Mouse (Mus musculus) hindbrain, postnatal 0 days (tissue): ENCODE measurements around the gene Rpn2. TPM values are rescaled to one million over a fixed set of nuclear protein-coding genes. Genes with fewer than 3 reads are reported as not detected.
A peak's percentile ranks its signal among the peaks of the same experiment; 100 is the strongest.

Source experiments
- ATAC-seq: fragments of 200-750 bp; cut with Nextera tagmentation; 2 replicates; pipeline ENCODE4 v1.8.0; 2017; ENCODE audit warnings: mild to moderate bottlenecking, moderate TSS enrichment, moderate library complexity
- DNase-seq: peaks from one replicate; pipeline ENCODE4 v3.0.0-alpha.2; 2015; ENCODE audit warnings: low spot score
- H3K27ac ChIP-seq: fragments of 300-500 bp; sonication (generic); 2 replicates; pipeline ENCODE4 v1.5.1; 2014; ENCODE audit warnings: mild to moderate bottlenecking
- H3K27me3 ChIP-seq: fragments of 300-500 bp; sonication (generic); 2 replicates; pipeline ENCODE4 v1.6.1; 2014; ENCODE audit warnings: low read length, mixed read lengths; ENCODE audit not compliant: insufficient read depth
- H3K36me3 ChIP-seq: fragments of 300-500 bp; sonication (generic); 2 replicates; pipeline ENCODE4 v1.6.1; 2014; ENCODE audit warnings: low read length, mixed read lengths; ENCODE audit not compliant: insufficient read depth
- H3K4me1 ChIP-seq: fragments of 300-500 bp; sonication (generic); 2 replicates; pipeline ENCODE4 v1.6.1; 2014; ENCODE audit warnings: antibody characterized with exemption, low read length, mixed read lengths; ENCODE audit not compliant: insufficient read depth
- H3K4me2 ChIP-seq: fragments of 300-500 bp; sonication (generic); 2 replicates; pipeline ENCODE4 v1.6.1; 2014; ENCODE audit warnings: low read depth, mild to moderate bottlenecking, low read length, moderate library complexity, mixed read lengths
- H3K4me3 ChIP-seq: fragments of 300-500 bp; sonication (generic); 2 replicates; pipeline ENCODE4 v1.5.1; 2014; ENCODE audit warnings: low read length
- H3K9ac ChIP-seq: fragments of 300-500 bp; sonication (generic); replicated peaks from 2 replicates; pipeline ENCODE4 v1.6.1; 2014; ENCODE audit warnings: mild to moderate bottlenecking, low read length, moderate library complexity, mixed read lengths
- H3K9me3 ChIP-seq: fragments of 300-500 bp; sonication (generic); 2 replicates; pipeline ENCODE4 v1.6.1; 2016; ENCODE audit warnings: low read length, mixed read lengths
- CTCF ChIP-seq: IDR thresholded peaks from 2 replicates; pipeline ENCODE4 v1.5.1; 2016; ENCODE audit warnings: antibody characterized with exemption, control low read depth, low read depth
- WGBS: fragments of 180-500 bp; shearing (Covaris S2); extraction: QIAGEN DNeasy Blood & Tissue Kit; methylation state at CpG from one replicate; pipeline ENCODE4 v1.1.7; 2014; 5-methylcytosine and 5-hydroxymethylcytosine counted together
- polyA plus RNA-seq: library from polyadenylated mRNA; unstranded; fragments of >200 nt; fragmentation: Nextera tagmentation; extraction: Ambion mirVana; gene quantifications from 2 replicates; pipeline ENCODE4 v1.2.1, GENCODE M21; 2015
- total RNA-seq: library from RNA; depleted of rRNA; stranded (reverse); fragments of >200 nt; gene quantifications from 2 replicates; pipeline ENCODE4 v1.2.3, GENCODE M21; 2014; rRNA removed

The Rpn2 gene
- total RNA-seq = 240 and 253 TPM in 2 replicates
- 201 and 204 TPM in 2 replicates for polyA plus RNA-seq

DNA sequence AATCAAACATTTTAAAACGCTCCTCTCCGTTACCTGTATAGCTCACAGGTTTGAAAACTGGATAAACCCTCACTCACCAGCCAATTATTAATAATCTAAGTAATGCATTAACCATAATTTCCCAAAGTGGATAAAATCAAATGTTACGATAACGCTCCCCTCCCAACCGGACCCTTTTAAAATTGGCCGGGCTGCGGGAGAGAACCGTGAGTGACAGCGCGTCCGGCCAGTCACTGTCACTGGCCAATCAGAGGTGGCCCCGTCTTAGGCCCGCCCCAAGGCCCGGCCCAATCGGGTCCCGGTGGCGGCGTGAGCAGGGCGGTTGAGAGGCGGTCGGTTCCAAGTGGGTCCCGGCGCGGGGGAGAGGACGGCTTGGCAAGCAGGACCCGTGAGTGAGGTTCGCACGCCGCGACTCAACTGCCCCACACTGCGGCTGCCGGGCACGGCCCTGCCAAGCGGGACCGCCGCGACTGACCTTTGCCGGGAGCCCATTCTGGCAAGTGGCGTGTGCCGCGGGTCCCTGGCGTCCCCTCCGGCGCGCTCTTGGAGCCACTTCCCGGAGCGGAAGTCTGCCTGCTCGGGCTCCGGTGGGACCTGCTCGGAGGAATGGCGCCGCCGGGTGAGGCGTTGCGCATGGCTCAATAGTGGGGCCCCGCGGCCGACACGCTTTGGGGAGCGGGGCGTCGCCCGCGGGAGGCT is at the start of gene Rpn2:
TSS of gene Rpn2 (plus strand) at position 301 of the 699 bp plus-strand sequence.
- Histone ChIP-seq H3K4me2 (peak within 1 kb of the TSS; percentile 77), H3K9ac (peak within 1 kb of the TSS; percentile 86), H3K4me3 (peak within 1 kb of the TSS; percentile 100), H3K4me1 (peaks cover 11% of the 10 kb centered on the region), H3K9me3 (no peaks in the 10 kb centered on the region), H3K27ac (peak within 1 kb of the TSS; percentile 96), H3K27me3 (no peaks in the 10 kb centered on the region), H3K36me3 (no peaks in the 10 kb centered on the region)
- 1% methylated on average over 64 of the region's 64 CpGs for WGBS
- peak; percentile 100 for ATAC-seq
- peak; percentile 97 for DNase-seq
- no peak; the same call in 1 of the 2 replicates for TF ChIP-seq CTCF

- no peak overlapping the region for H3K4me2 ChIP-seq
- no peaks in the 10 kb centered on the region for H3K4me1 ChIP-seq
- WGBS = 76% methylated on average over 8 of the region's 8 CpGs
- no peaks in the 10 kb centered on the region for H3K9me3 ChIP-seq
- no peak overlapping the region for H3K4me3 ChIP-seq
- ATAC-seq (no peak), DNase-seq (peak; percentile 1)
- no peak overlapping the region for H3K27ac ChIP-seq
- no peaks in the 10 kb centered on the region for H3K36me3 ChIP-seq
- no peak overlapping the region for H3K9ac ChIP-seq
- no peak for TF ChIP-seq CTCF
- H3K27me3 ChIP-seq = no peaks in the 10 kb centered on the region
Observed at GRCm38 (mm10) chr2:157235946-157236345, 42.9 kb upstream of the Rpn2 start.

DNA sequence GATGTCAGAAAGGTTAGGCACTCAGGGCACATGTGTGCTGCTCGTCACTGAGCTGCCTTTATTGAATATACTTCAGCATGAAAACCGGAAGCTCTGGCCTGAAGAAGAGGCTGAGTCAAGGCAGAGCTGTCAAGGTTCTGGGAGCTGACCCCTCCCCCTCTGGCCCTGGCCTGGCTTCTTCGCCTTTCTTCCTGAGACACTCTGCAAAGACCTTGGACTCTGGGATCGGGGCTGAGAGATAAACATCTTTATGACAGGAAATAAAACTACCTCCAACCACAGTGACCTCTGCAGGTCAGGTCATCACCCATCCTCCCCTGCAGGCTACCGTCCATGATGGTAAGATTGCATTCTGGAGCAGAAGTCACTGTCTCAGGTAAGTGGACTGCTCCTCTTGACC is 33.8 kb upstream of the Rpn2 start:
- no peak for DNase-seq
- Histone ChIP-seq H3K9me3 (no peaks in the 10 kb centered on the region), H3K4me2 (no peak overlapping the region), H3K27ac (no peak overlapping the region), H3K4me3 (no peak overlapping the region), H3K4me1 (no peaks in the 10 kb centered on the region), H3K9ac (no peak overlapping the region), H3K27me3 (no peaks in the 10 kb centered on the region), H3K36me3 (no peaks in the 10 kb centered on the region)
- no peak for ATAC-seq
- no peak for TF ChIP-seq CTCF
- WGBS = 64% methylated on average over 5 of the region's 5 CpGs

- Histone ChIP-seq H3K9me3 (no peaks in the 10 kb centered on the region), H3K4me3 (no peak overlapping the region), H3K9ac (no peak overlapping the region), H3K27me3 (no peaks in the 10 kb centered on the region), H3K27ac (no peak overlapping the region), H3K4me2 (no peak overlapping the region), H3K36me3 (no peaks in the 10 kb centered on the region), H3K4me1 (no peaks in the 10 kb centered on the region)
- WGBS = 73% methylated on average over 2 of the region's 2 CpGs
- TF ChIP-seq CTCF = no peak
- peak; percentile 8 for DNase-seq
- no peak for ATAC-seq
Observed at GRCm38 (mm10) chr2:157245603-157246002, 33.2 kb upstream of the Rpn2 start.

DNA sequence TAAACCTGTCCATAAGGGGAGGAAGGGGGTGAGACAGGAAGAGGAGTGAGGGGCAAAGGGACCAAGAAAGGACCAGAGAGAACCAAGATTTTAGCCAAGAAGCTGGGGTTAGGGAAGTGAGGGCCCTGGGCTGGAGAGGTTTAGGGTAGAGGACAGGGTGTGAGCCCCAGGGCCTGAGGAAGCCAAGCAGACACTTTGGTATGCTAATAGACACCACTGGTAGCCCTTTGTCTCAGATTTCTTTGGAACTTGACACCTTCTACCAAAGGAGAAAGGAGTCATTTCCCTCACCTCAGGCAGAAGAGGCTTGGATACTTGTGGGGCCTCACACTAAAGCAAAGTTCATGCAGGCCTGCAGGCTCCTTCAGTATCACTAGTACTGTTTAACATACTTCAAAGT is 30.7 kb upstream of the Rpn2 start:
- Histone ChIP-seq H3K27ac (no peak overlapping the region), H3K9me3 (no peaks in the 10 kb centered on the region), H3K4me3 (no peak overlapping the region), H3K4me2 (no peak overlapping the region), H3K9ac (no peak overlapping the region), H3K27me3 (no peaks in the 10 kb centered on the region), H3K36me3 (no peaks in the 10 kb centered on the region), H3K4me1 (no peaks in the 10 kb centered on the region)
- TF ChIP-seq CTCF = no peak
- DNase-seq (no peak), ATAC-seq (no peak)

DNA sequence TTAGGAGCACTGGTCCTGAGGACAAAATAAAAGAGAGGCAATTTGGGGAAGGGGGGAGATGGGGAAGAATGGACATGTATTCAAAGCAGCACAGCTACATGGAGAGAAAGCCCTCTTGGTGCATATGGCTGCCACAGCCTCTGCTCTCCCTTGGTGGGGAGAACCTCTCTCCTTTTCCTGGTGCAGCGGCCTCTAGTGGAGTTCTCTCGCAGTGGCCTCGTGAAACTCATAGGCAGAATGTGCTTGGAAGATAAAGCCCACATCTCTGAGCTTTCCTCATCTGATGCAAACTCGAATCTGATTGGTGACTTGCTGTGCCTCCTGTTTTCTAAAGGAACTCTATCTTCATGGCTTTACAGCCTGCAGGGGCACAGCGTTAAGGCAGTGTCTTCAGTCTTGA is 19.1 kb upstream of the Rpn2 start:
- no peaks in the 10 kb centered on the region for H3K36me3 ChIP-seq
- no peak overlapping the region for H3K9ac ChIP-seq
- no peak for ATAC-seq
- 3% methylated on average over 5 of the region's 5 CpGs for WGBS
- H3K9me3 ChIP-seq = no peaks in the 10 kb centered on the region
- H3K27me3 ChIP-seq = no peaks in the 10 kb centered on the region
- H3K4me2 ChIP-seq = no peak overlapping the region
- TF ChIP-seq CTCF = peak; percentile 73
- no peak overlapping the region for H3K4me3 ChIP-seq
- no peak overlapping the region for H3K27ac ChIP-seq
- H3K4me1 ChIP-seq = no peaks in the 10 kb centered on the region
- DNase-seq = peak; percentile 68

DNA sequence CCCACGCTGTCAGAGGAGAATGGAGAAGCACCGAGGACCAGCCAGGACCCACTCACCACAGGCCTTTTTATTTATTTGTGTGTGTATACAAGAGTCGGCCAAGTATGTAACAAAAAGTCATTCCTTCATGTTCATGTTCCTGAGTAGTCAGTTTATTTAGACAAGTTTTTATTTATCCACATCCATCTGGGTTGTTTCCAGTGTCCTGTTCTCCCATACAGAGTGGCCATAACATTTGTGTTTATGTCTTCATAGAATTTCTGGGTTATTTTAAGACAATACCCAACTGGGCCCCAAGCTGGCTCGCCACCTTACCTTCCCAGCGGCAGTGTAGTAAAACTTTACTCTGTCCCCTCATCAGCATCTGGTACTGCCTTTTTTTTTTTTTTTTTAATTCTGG is 16.9 kb upstream of the Rpn2 start:
- no peak overlapping the region for H3K4me3 ChIP-seq
- H3K36me3 ChIP-seq = no peaks in the 10 kb centered on the region
- no peak for TF ChIP-seq CTCF
- H3K27me3 ChIP-seq = no peaks in the 10 kb centered on the region
- no peak for DNase-seq
- H3K4me2 ChIP-seq = no peak overlapping the region
- H3K9ac ChIP-seq = no peak overlapping the region
- ATAC-seq = no peak
- H3K9me3 ChIP-seq = no peaks in the 10 kb centered on the region
- H3K27ac ChIP-seq = no peak overlapping the region
- no peaks in the 10 kb centered on the region for H3K4me1 ChIP-seq
- WGBS = 87% methylated on average over 5 of the region's 5 CpGs
